Mouse (Mus musculus) limb, embryonic 15.5 days (tissue): ENCODE measurements around the gene Gm5168. TPM values are rescaled to one million over a fixed set of nuclear protein-coding genes. Genes with fewer than 3 reads are reported as not detected.
"Not testable (repeated sequence)": the region's sequence is repeated elsewhere in the genome, so short reads cannot be mapped to it uniquely, and the experiment has no call there.

Source experiments
- ATAC-seq: fragments of 200-750 bp; cut with Nextera tagmentation; 2 replicates; pipeline ENCODE4 v1.8.0; 2017; ENCODE audit warnings: low read depth, moderate TSS enrichment; ENCODE audit not compliant: insufficient number of reproducible peaks, low FRiP score, low TSS enrichment
- H3K27ac ChIP-seq: fragments of 300-500 bp; sonication (generic); 2 replicates; pipeline ENCODE4 v1.5.1; 2015; ENCODE audit warnings: moderate library complexity, mild to moderate bottlenecking, inconsistent platforms
- H3K27me3 ChIP-seq: fragments of 300-500 bp; sonication (generic); 2 replicates; pipeline ENCODE4 v1.6.1; 2015; ENCODE audit warnings: inconsistent platforms
- H3K36me3 ChIP-seq: fragments of 300-500 bp; sonication (generic); 2 replicates; pipeline ENCODE4 v1.6.1; 2015; ENCODE audit warnings: inconsistent platforms
- H3K4me1 ChIP-seq: fragments of 300-500 bp; sonication (generic); 2 replicates; pipeline ENCODE4 v1.6.1; 2015; ENCODE audit warnings: inconsistent platforms
- H3K4me2 ChIP-seq: fragments of 300-500 bp; sonication (generic); 2 replicates; pipeline ENCODE4 v1.6.1; 2015; ENCODE audit warnings: mild to moderate bottlenecking, inconsistent platforms
- H3K4me3 ChIP-seq: fragments of 300-500 bp; sonication (generic); 2 replicates; pipeline ENCODE4 v1.5.1; 2015; ENCODE audit warnings: mild to moderate bottlenecking, inconsistent platforms
- H3K9ac ChIP-seq: fragments of 300-500 bp; sonication (generic); 2 replicates; pipeline ENCODE4 v1.6.1; 2015; ENCODE audit warnings: inconsistent platforms
- H3K9me3 ChIP-seq: fragments of 300-500 bp; sonication (generic); 2 replicates; pipeline ENCODE4 v1.6.1; 2016; ENCODE audit warnings: inconsistent platforms
- WGBS: fragments of 180-500 bp; shearing (Covaris S2); methylation state at CpG from one replicate; pipeline ENCODE4 v1.1.7; 2015; 5-methylcytosine and 5-hydroxymethylcytosine counted together
- polyA plus RNA-seq: library from polyadenylated mRNA; unstranded; fragments of >200 nt; fragmentation: Nextera tagmentation; extraction: Ambion mirVana; gene quantifications from 2 replicates; pipeline ENCODE4 v1.2.1, GENCODE M21; 2015

The Gm5168 gene
- not detected in 2 replicates for polyA plus RNA-seq

DNA sequence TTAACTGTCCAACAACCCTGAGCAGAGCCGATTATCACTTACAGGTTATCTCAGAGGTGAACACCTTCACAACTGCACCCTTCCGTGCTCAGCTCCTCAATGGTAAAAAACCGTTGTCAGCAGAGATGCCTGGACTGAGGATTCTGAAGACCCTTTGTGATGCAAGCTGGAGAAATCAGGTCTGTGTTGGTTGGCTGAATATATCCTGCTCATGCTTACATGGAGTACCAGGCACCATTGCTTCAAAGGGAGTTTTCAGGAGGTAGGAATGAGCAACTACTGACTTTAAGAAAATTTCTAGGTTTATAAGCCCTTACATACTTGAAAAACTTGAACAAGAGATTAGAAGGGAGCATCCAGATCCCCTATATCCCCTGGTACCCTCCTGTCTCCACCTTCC is at the start of gene Gm5168:
Gm5168 (minus strand) TSS at position 101 of the 400 bp plus-strand sequence.
- not testable (repeated sequence) for ATAC-seq, H3K9ac ChIP-seq, H3K27me3 ChIP-seq, H3K4me1 ChIP-seq, H3K4me2 ChIP-seq, H3K27ac ChIP-seq, H3K36me3 ChIP-seq, H3K4me3 ChIP-seq, H3K9me3 ChIP-seq
- 77% methylated on average over 2 of the region's 3 CpGs for WGBS

Other genes starting within 250 kb of the Gm5168 start
- not detected in 2 replicates for gene Gm2012, start 180.3 kb upstream of the Gm5168 start, polyA plus RNA-seq